Mouse (Mus musculus): ENCODE measurements around the gene Gsx2.

DNA sequence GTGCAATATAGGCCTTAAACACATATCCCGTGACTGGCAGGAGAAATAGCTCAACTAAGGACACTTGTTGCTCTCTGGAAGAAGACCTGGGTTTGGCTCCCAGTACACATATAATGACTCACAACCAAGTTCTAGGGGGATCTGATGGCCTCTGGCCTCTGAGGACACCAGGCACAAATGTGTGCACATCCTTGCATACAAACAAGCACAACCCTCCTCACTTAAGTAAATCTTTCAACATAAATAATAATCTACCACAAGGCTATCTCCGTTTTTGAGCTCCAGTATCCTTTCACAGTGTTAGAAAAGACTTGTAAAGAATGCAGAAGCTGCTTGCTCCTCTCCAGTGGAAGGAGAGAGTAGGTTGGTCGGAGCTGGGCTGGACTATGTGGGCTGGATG lies 1.7 kb upstream of the Gsx2 start:
- no peak for TF ChIP-seq CTCF (IDR thresholded peaks at IDR 0.05; ENCODE audit: control insufficient read depth, insufficient read depth, insufficient read length)
- no peak for TF ChIP-seq MYOD1 (IDR thresholded peaks at IDR 0.05; ENCODE audit: control insufficient read depth, insufficient read length, low read depth)
- no peak for TF ChIP-seq MAX (IDR thresholded peaks at IDR 0.05)
- TF ChIP-seq MYOG (IDR thresholded peaks at IDR 0.05; ENCODE audit: control insufficient read depth, extremely low read depth, insufficient read length) = no peak
- TF ChIP-seq FOSL1 (IDR thresholded peaks at IDR 0.05; ENCODE audit: insufficient read depth, low read length, poor library complexity, severe bottlenecking) = no peak
- TF ChIP-seq CEBPB (IDR thresholded peaks at IDR 0.05; ENCODE audit: low read depth) = no peak
